Mouse (Mus musculus): ENCODE measurements around the gene Kcnn4.
A peak's percentile ranks its signal among the peaks of the same experiment; 100 is the strongest.

The Kcnn4 gene

DNA sequence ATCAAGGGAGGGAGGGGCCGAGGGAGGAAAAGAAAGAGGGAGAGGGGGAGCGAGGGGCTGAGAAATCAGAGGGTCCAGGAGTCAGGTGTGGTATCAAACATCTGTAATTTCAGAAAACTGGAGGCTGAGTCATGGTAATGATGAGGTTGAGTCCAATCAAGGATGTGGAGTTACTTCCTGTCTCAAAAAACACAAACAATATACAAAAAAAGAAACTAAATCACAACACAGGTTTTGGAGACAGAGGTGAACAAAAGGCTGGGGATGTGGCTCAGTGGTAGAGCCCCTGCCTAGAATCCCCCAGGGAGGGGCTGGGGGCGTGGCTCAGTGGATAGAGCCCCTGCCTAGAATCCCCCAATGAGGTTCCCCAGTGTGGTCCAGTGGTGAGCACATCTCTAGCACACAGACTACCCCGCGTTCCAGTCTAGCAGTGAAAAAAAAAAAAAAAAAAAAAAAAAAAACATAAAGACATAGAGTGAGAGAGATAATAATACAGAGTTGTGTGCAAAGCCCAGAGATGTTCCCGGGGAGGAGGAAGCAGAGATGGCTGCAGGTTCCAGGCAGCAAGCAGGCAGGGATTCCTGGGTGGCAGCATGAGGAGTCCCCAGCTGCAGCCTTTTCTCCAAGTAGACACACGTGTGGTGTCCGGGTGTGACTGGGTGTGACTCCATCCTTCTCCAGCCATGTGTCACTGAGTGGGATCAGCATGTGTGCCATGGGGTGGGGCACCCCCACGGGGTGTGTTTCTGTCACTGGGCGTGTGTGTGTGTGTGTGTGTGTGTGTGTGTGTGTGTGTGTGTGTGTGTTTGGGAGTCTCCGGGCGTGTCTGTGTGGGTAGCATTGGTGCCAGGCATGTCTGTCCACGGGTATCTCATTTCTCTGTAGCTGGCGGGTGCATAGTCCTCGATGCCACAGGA, 3.1 kb upstream of the Kcnn4 start:
- DNase-seq (ENCODE audit: low spot score), result no peak

DNA sequence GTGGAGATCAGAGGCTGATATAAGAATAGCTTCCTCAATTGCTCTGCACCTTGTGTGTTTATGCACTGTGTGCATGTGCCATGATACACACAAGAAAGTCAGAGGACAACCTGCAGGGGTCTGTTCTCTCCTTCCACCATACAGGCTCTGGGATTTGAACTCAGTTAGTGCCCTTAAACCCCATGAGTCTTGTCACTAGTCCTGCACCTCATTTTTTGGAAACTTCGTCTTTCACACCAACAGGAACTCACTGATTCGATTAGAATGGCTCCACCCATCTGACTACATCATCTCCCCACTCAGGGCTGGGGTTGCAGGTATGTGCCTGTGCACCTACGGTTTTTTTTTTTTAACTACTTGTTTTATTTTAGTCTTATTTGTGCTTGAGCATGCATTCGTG, 1.8 kb upstream of the Kcnn4 start:
- no peak for DNase-seq (ENCODE audit: low spot score)

- peak; percentile 51 for DNase-seq (ENCODE audit: low spot score)
Measured at GRCm38 (mm10) chr7:24368946-24369345, 1.1 kb upstream of the Kcnn4 start.

DNA sequence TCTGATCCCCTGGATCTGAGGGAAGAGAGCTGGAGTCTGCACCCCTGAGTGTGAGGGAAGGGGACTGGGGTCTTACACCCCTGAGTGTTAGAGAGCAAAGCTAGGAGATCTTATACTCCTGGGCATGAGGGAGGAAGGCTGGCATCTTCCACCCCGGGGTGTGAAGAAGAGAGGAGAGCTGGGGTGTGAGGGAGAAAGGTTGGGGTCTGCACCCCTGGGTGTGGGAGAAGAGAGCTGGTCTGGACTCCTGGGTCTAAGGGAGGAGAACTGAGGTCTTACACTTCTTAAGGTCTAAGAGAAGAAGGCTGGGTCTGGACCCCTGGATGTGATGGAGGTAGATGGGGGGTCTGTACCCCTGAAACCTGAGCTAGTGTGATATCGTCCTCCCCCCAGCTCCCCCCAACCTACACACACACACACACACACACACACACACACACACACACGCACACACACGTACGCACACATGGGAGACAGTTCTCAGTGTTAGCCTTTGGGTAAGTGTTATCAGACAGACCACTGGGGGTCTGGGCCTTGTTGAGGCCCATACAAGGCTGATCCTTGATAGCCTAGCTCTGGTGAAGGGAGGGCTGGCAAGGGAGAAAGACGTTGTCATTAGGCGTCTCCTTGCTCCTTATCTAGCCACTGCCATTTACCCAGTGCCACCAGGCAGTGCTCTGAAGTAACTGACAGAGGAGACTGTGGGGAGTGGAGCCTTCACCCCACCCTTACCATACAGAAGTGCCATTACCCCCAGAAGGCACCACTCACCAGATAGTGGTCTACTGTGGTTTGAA, 1.1 kb downstream of the Kcnn4 start:
- no peak for DNase-seq (ENCODE audit: low spot score)

GRCm38 (mm10) chr7:24371809-24372145, 1.7 kb downstream of the Kcnn4 start:
- DNase-seq (ENCODE audit: low spot score), result no peak

- DNase-seq (ENCODE audit: low spot score), result no peak
Measured at GRCm38 (mm10) chr7:24372300-24372699, 2.2 kb downstream of the Kcnn4 start.

GRCm38 (mm10) chr7:24372786-24373185, 2.7 kb downstream of the Kcnn4 start:
- peak; percentile 45 for DNase-seq (ENCODE audit: low spot score)

DNA sequence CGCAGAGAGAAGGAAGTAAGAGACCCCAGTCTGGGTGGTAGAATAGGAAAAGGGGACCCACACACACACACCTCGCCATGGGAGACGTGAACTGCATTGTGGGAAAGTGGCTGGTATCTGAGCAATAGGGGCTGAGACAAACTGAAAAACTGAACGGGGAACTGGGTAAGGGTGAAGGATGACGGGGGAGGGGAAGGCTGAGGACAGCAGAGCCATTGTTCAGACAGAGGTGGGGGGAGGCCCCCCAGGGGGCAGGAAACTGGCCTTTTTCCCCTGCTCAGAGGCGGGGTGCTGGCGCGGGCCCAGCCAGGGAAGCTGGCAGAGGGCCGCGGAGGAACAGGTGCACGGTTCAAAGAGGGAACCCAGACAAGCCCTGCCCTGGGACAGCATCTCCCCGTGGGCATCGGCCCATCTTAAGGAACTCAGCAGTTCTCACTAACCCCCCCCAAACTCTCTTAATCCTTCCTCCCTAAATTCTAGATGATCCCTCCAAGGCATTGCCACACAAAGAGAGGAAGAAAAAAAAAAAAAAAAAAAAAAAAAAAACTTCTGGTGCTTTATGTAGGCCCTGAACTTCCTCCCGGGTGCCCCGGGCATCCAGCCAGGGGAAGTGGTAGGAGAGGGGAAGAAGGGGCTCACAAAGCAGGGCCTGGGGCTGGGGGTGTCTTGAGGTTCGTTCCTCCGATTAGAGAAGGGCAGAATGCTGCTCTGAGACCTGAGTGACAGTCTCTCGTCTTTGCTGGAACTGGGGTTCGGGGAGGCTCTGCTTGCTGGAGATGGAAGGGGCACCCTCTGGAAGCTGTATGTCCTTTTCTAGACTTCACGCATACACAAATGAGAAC, 3.7 kb downstream of the Kcnn4 start:
- DNase-seq (ENCODE audit: low spot score), result peak; percentile 82

DNA sequence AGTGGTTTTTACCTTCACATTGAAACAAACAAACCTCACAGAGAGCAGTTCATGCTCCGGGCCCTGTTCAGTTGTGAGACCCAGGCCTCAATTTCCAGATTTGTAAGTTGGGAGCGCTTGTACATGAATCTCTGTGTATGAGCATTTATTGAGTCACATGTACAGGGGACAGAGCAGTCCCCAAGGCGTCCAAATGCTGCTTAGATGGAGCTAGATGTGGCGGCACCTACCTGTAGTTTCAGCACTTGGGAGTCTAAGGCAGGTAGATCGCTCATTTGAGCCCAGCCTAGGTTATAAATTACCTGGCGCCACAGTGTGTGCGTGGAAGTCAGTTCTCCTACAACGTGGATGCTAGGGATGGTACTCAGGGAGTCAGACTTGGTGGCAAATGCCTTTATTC, 6.4 kb downstream of the Kcnn4 start:
- DNase-seq (ENCODE audit: low spot score), result no peak

DNA sequence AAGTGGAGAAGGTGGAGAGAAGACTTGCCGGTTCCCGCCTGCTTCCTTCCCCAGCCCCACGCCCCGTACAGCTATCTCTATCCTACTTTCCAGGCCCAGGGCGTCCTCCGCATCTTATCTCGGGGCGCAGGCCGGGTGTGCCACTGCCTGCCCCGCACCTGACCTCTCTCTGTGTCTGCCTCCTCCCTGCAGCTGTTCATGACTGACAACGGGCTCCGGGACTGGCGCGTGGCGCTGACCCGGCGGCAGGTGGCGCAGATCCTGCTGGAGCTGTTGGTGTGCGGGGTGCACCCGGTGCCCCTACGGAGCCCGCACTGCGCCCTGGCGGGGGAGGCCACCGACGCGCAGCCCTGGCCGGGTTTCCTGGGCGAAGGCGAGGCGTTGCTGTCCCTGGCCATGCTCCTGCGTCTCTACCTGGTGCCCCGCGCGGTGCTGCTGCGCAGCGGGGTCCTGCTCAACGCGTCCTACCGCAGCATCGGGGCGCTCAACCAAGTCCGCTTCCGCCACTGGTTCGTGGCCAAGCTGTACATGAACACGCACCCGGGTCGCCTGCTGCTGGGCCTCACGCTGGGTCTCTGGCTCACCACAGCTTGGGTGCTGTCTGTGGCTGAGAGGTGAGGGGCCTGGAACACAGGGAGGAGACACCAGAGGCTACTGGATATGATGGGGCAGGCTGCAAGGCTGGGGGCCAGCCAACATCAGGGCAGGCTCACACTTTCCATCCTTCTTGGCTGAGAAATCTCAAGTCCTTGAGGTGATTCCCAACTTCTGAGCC, 7.2 kb downstream of the Kcnn4 start:
- DNase-seq (ENCODE audit: low spot score), result peak; percentile 63

GRCm38 (mm10) chr7:24378049-24378701, 8.1 kb downstream of the Kcnn4 start:
- DNase-seq (ENCODE audit: low spot score), result peak; percentile 74

DNA sequence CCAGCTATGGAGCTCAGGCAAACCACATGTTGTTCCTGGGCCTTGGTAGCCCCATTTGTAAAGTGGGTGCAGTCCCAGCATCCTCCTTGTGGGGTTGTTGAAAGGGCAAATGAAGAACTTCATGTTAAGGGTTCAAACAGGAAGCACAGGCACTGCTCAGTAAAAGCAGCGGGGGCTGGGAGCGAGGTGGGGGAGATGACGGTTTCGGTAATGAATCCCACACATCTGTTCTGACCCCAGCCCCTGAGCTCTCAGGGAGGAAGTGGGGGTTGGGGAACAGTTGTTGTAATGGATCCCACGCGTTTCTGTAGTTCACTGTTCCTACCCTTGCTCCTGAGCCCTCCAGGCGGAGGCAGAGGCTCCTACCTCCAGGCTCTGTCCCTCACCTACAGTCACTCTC, 9.9 kb downstream of the Kcnn4 start:
- peak; percentile 72 for DNase-seq (ENCODE audit: low spot score)

DNA sequence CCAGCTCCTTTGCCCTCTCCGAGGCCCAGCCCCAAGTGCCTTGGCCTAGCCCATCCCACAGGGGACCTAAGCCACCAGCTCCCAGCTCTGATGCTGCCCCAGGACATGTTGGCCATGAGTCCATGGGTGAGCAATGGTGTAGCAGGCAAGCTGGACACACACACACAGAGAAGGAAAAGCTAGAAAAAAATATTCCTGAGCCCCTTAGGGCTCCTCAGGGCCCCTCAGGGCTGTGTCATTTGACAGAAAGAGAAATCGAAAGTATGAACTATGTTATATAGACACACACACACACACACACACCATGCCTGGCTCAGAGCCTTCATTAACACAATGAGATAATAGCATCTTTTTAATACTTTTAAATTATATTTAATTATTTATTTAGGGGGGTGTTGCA, 10.3 kb downstream of the Kcnn4 start:
- DNase-seq (ENCODE audit: low spot score), result no peak

DNA sequence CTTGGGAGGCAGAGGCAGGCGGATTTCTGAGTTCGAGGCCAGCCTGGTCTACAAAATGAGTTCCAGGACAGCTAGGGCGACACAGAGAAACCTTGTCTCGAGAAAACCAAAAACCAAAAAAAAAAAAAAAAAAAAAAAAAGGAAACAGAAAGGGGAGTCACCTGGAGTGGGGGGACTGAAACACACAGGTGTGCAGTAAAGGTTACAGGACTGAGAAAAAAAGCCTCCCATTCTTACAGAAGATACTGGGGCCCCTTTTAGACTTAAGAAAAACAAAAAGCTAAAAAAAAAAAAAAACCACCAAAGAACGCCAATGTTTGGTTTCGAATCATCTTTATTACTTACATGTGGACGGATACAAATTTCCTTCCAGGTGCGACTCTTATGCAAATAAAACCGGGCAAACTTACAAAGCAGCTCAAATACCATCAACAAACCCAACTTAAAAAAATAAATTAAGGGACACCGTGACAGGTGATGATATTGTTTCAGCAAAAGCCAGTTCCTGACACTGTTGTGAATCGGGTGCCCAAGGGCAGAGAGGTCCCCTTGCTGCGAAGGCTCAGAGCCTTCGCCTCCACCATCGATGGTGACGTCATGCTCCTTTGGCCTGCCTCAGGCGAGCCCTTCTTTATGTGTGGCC, 12.8 kb downstream of the Kcnn4 start:
- no peak for DNase-seq (ENCODE audit: low spot score)

DNA sequence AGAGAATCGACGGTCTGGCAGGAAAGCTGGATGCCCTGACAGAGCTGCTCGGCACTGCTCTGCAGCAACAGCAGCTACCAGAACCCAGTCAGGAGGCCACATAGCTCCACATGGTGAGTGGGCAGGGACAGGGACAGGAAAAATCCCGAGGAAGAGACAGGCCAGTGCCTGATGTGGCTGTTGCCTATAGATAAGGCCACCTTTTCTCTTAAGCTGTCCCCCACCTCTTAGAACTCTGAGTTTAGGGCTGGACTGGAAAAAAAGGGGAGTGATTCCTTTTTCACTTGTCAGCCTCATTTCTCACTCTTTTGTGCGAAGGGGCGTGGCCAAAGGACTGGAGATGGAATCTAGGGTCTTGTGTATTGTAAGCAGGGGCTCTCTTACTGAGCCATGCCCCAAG, 14.0 kb downstream of the Kcnn4 start:
- DNase-seq (ENCODE audit: low spot score), result no peak

- DNase-seq (ENCODE audit: low spot score), result peak; percentile 80
Measured at GRCm38 (mm10) chr7:24384827-24385226, 14.8 kb downstream of the Kcnn4 start.

DNA sequence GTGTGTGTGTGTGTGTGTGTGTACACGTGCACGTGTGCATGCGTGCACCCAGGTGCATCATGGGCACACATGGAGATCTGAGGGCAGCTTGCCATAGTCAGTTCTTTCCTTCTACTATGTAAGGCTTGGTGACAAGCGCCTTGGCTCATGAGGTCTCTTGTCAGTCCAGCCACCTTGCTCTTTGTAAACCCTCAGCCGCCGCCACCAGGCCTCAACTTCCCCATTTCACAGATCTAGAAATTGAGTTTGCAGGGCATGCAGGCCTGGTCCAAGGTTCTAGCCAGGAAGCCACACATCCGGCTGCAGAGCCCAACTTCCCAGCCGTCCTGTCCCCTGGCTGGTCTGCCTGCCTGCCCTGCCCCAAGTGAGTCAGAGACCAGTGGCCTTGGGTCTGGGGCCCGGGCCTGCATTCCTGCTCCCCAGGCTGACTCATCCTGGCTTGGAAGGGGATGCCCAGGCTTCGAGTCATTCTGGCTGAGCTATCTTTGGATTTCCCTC, 17.0 kb downstream of the Kcnn4 start:
- DNase-seq (ENCODE audit: low spot score), result no peak

DNA sequence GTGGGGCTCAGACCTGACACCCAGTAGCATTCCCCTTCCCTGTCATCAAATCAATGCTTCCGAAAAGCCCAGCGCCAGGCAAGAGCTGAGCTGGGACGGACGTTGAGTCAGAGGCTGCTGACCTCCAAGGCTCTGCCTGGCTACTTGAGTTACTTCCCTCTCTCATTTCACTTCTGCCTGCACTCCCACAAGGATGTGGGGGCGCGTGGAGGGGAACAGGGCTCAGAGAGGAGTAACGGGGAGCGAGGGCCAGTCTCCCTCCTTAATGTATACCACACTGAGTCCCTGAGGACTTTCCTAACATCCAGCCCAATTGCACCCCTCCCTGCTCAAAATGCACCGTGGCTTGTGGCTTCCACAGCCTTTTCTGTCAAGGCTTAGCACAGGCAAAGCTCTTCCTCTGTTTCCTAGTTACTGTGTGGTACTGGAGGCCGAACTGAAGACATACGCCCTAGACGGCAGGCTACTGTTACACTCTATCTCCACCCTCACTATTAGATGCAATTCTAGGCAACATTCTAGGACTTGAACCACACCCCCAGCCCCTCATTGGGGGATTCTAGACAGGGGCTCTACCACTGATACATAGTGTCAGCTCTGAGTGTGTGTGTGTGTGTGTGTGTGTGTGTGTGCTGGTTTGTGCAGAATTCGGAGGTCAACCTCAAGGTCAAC, 19.6 kb downstream of the Kcnn4 start:
- no peak for DNase-seq (ENCODE audit: low spot score)

DNA sequence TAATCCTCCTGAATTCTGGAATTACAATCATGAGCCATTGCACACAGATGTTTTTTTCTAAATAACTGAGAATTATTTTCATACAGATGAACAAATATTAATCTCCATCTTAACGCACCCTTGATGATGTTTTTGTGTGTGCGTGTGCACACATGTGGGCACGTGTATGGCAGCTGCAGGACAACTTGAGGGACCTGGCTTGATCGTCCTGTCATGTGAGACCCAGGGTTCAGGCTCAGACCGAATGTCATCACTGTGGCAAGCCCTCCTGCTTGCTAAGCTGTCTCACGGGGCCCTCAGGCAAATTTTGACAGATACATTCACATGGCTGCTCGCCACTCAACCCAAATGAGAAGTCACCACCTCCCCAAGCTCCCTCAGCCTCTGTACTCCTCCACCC, 20.4 kb downstream of the Kcnn4 start:
- no peak for DNase-seq (ENCODE audit: low spot score)

GRCm38 (mm10) chr7:24391077-24391476, 21.0 kb downstream of the Kcnn4 start:
- DNase-seq (ENCODE audit: low spot score), result no peak
